Mouse (Mus musculus) thymus, postnatal 14 days (tissue): Measurements from ENCODE around the gene Dnmt3a.
"Not testable (repeated sequence)": the region's sequence is repeated elsewhere in the genome, so short reads cannot be mapped to it uniquely, and the experiment has no call there.

Experiments used
- DNase-seq: peaks from one replicate; pipeline ENCODE4 v3.0.0; 2021

The Dnmt3a gene

GRCm38 (mm10) chr12:3928841-3929240, 123.0 kb downstream of the Dnmt3a start:
- no peak for DNase-seq

GRCm38 (mm10) chr12:3930090-3930865, 124.5 kb downstream of the Dnmt3a start:
- not testable (repeated sequence) for DNase-seq

GRCm38 (mm10) chr12:3942026-3942425, 136.2 kb downstream of the Dnmt3a start:
- no peak for DNase-seq

GRCm38 (mm10) chr12:3944454-3945073, 138.8 kb downstream of the Dnmt3a start:
- no peak for DNase-seq

- no peak for DNase-seq
These were observed 141.7 kb downstream of the Dnmt3a start for GRCm38 (mm10) chr12:3947503-3947902.

GRCm38 (mm10) chr12:3954651-3955050, 148.8 kb downstream of the Dnmt3a start, which contains the start of gene Pomc:
TSS of gene Pomc (plus strand) at chr12:3954951.
- DNase-seq: no peak

- peak; percentile 41 for DNase-seq
These were observed 149.6 kb downstream of the Dnmt3a start for GRCm38 (mm10) chr12:3955371-3955770.

- peak; percentile 23 for DNase-seq
These were observed 150.5 kb downstream of the Dnmt3a start for GRCm38 (mm10) chr12:3956351-3956750.

- DNase-seq: peak; percentile 90
These were observed 154.2 kb downstream of the Dnmt3a start for GRCm38 (mm10) chr12:3959791-3960543.

- DNase-seq: no peak
These were observed 154.7 kb downstream of the Dnmt3a start for GRCm38 (mm10) chr12:3960553-3960952.
